Mouse (Mus musculus) lung, adult 2 months (tissue): Measurements from ENCODE around the gene Lnpep.

Experiments
- CTCF ChIP-seq: fragments of 200-500 bp; IDR thresholded peaks from 2 replicates; pipeline ENCODE4 v1.5.1; 2011; ENCODE audit warnings: mild to moderate bottlenecking, low read length, control low read depth; ENCODE audit not compliant: insufficient read depth
- POLR2A ChIP-seq: fragments of 200-500 bp; IDR thresholded peaks from 2 replicates; pipeline ENCODE4 v1.6.1; 2011; ENCODE audit warnings: low read depth, mild to moderate bottlenecking, control low read depth, low read length, borderline replicate concordance; ENCODE audit errors: extremely low read depth

GRCm38 (mm10) chr17:17623221-17623889, 1.5 kb downstream of the Lnpep start:
- TF ChIP-seq CTCF = no peak
- TF ChIP-seq POLR2A = no peak
